ENCODE assay signal across 22 mouse cellular contexts in genomic region chr5:113620130-113620716, GRCm38 (mm10). TPM values are rescaled to one million over a fixed set of nuclear protein-coding genes. Genes with fewer than 3 reads are reported as not detected.
A peak's percentile ranks its signal among the peaks of the same experiment; 100 is the strongest.
DNase-seq lines count a peak whose midpoint lies in the region; ATAC-seq and TF ChIP-seq lines count a peak whose summit lies in the region.
"Had no signal": no experiment of that assay in that cellular context is flagged by ENCODE, and none has a peak within 500 bp of the region (broad histone marks: within the 10 kb centered on the region; RNA-seq: fewer than 3 reads in every experiment).

No protein-coding gene starts in this region.

- H3K4me1 ChIP-seq in midbrain, embryonic 11.5 days (ENCODE audit: control insufficient read depth, insufficient read depth, low read length), result peaks cover 3% of the 10 kb centered on the region; the same call in 1 of the 2 replicates
- H3K4me1 ChIP-seq in midbrain, postnatal 0 days (ENCODE audit: insufficient read depth, low read length), result no peaks in the 10 kb centered on the region
- peaks cover 33% of the 10 kb centered on the region for H3K4me1 ChIP-seq in limb, embryonic 10.5 days

- H3K27me3 ChIP-seq in midbrain, embryonic 11.5 days (ENCODE audit: control insufficient read depth, insufficient read depth, low read length), result no peaks in the 10 kb centered on the region
- no peaks in the 10 kb centered on the region for H3K27me3 ChIP-seq in midbrain, postnatal 0 days (ENCODE audit: insufficient read depth, low read length)
- no peaks in the 10 kb centered on the region for H3K27me3 ChIP-seq in limb, embryonic 10.5 days (ENCODE audit: low read depth, poor library complexity, severe bottlenecking)
- H3K27me3 ChIP-seq: forebrain, embryonic 15.5 days; neural tube, embryonic 13.5 days; Patski had no signal

- 75% methylated on average over 16 of the region's 16 CpGs for WGBS in midbrain, embryonic 11.5 days
- 78% methylated on average over 16 of the region's 16 CpGs for WGBS in midbrain, postnatal 0 days
- WGBS in limb, embryonic 10.5 days, result 69% methylated on average over 16 of the region's 16 CpGs

- no peak overlapping the region for H3K4me3 ChIP-seq in midbrain, embryonic 11.5 days (ENCODE audit: low read depth, low read length)
- H3K4me3 ChIP-seq in midbrain, postnatal 0 days (ENCODE audit: low read depth, low read length), result no peak overlapping the region
- H3K4me3 ChIP-seq in limb, embryonic 10.5 days, result no peak overlapping the region
- H3K4me3 ChIP-seq: forebrain, embryonic 15.5 days; left cerebral cortex, adult 2 months; neural tube, embryonic 13.5 days had no signal

- no peaks in the 10 kb centered on the region for H3K36me3 ChIP-seq in midbrain, embryonic 11.5 days (ENCODE audit: control insufficient read depth, insufficient read depth, low read length)
- H3K36me3 ChIP-seq in midbrain, postnatal 0 days (ENCODE audit: insufficient read depth, low read length), result no peaks in the 10 kb centered on the region
- H3K36me3 ChIP-seq in limb, embryonic 10.5 days, result peaks cover 13% of the 10 kb centered on the region; the same call in 1 of the 2 replicates
- H3K36me3 ChIP-seq: forebrain, embryonic 15.5 days; neural tube, embryonic 13.5 days had no signal

- no peaks in the 10 kb centered on the region for H3K9me3 ChIP-seq in midbrain, embryonic 11.5 days (ENCODE audit: control insufficient read depth, low read length)
- H3K9me3 ChIP-seq in midbrain, postnatal 0 days (ENCODE audit: low read length), result no peaks in the 10 kb centered on the region
- H3K9me3 ChIP-seq in limb, embryonic 10.5 days (replicated peaks), result no peaks in the 10 kb centered on the region
- H3K9me3 ChIP-seq: forebrain, embryonic 15.5 days; neural tube, embryonic 13.5 days had no signal

- no peak for ATAC-seq in midbrain, embryonic 11.5 days (ENCODE audit: low FRiP score)
- no peak for ATAC-seq in midbrain, postnatal 0 days (ENCODE audit: low FRiP score)
- ATAC-seq: forebrain, embryonic 15.5 days; Patski had no signal

- DNase-seq in embryo, embryonic 10 days (ENCODE audit: low spot score), result peak; percentile 47
- no peak for DNase-seq in embryo, embryonic 11 days
- DNase-seq in midbrain, embryonic 11.5 days (ENCODE audit: low spot score, missing footprints), result peak; percentile 71
- no peak for DNase-seq in midbrain, postnatal 0 days (ENCODE audit: low spot score)
- DNase-seq in ZHBTc4 (ENCODE audit: low read depth, low spot score), result peak; percentile 59
- no peak for DNase-seq in limb, embryonic 10.5 days (ENCODE audit: low spot score)
- no peak for DNase-seq in testis, postnatal 14 days (ENCODE audit: low spot score)
- DNase-seq: adrenal gland, postnatal 25 days; heart, postnatal 10 days; kidney, adult 8-10 months; kidney, postnatal 36 days; lung, adult 18-20 months; lung, postnatal 4 days; right cerebral cortex, postnatal 14 days; thymus, adult 18-20 months had no signal

- H3K9ac ChIP-seq in midbrain, embryonic 11.5 days (ENCODE audit: low read length), result no peak overlapping the region
- H3K9ac ChIP-seq in midbrain, postnatal 0 days (replicated peaks; ENCODE audit: low read length, poor library complexity, severe bottlenecking), result no peak overlapping the region
- H3K9ac ChIP-seq: forebrain, embryonic 15.5 days; hindbrain, embryonic 14.5 days; neural tube, embryonic 13.5 days had no signal

- TF ChIP-seq CTCF in midbrain, postnatal 0 days (IDR thresholded peaks at IDR 0.05), result no peak

- H3K4me2 ChIP-seq in midbrain, embryonic 11.5 days, result no peak overlapping the region
- no peak overlapping the region for H3K4me2 ChIP-seq in midbrain, postnatal 0 days (ENCODE audit: low read depth, low read length, poor library complexity, severe bottlenecking)
- H3K4me2 ChIP-seq: forebrain, embryonic 15.5 days; heart, embryonic 11.5 days; hindbrain, embryonic 14.5 days; liver, embryonic 11.5 days; neural tube, embryonic 13.5 days had no signal

- H3K27ac ChIP-seq in midbrain, embryonic 11.5 days (ENCODE audit: low read depth, low read length), result no peak overlapping the region
- no peak overlapping the region for H3K27ac ChIP-seq in midbrain, postnatal 0 days (ENCODE audit: low read depth, low read length)
- 0 out of 2 replicates have a peak overlapping the region, but pooled peaks have one; percentile 4 for H3K27ac ChIP-seq in limb, embryonic 10.5 days
- H3K27ac ChIP-seq: forebrain, embryonic 15.5 days; hindbrain, embryonic 14.5 days; left cerebral cortex, adult 2 months; neural tube, embryonic 13.5 days had no signal

RNA-seq across cellular contexts. Expression of gene Cmklr1, which starts 30.0 kb away (rescaled TPM):
- 0.98 and 2.2 TPM in 2 replicates for polyA plus RNA-seq in midbrain, embryonic 11.5 days (2014; fragmentation: Nextera tagmentation; extraction: Ambion mirVana)
- total RNA-seq in midbrain, postnatal 0 days (2014; rRNA removed), result 2.7 and 3.6 TPM in 2 replicates
- 0.63 and 1.1 TPM in 2 replicates for polyA plus RNA-seq in midbrain, postnatal 0 days (2015; fragmentation: Nextera tagmentation; extraction: Ambion mirVana)
- 2.3 and 3.4 TPM in 2 replicates for polyA plus RNA-seq in limb, embryonic 10.5 days (2016; fragmentation: Nextera tagmentation; extraction: Ambion mirVana)
- polyA plus RNA-seq: Patski had no signal

Comparison
In these comparisons a context has a peak if more than half of its experiments do, and no peak if none do; other contexts are left out.
1. DNase-seq: peak in embryo, embryonic 10 days (single experiment), midbrain, embryonic 11.5 days (single experiment) and ZHBTc4 (single experiment); none in embryo, embryonic 11 days (single experiment), midbrain, postnatal 0 days (single experiment), limb, embryonic 10.5 days (single experiment) and testis, postnatal 14 days (single experiment).